Mouse (Mus musculus): Measurements from ENCODE around the gene Btrc.

GRCm38 (mm10) chr19:45529294-45529693 is 165.8 kb downstream of the Btrc start:
- TF ChIP-seq CTCF (IDR thresholded peaks at IDR 0.05; ENCODE audit: low read depth) (no peak), EP300 (IDR thresholded peaks at IDR 0.05; ENCODE audit: low read depth) (no peak)

Data from liver, embryonic 14.5 days (tissue).